In genomic region chrX:18254767-18255166, GRCm38 (mm10) we compare ENCODE assay signal across 8 mouse cellular contexts.
DNase-seq lines count a peak whose midpoint lies in the region; ATAC-seq and TF ChIP-seq lines count a peak whose summit lies in the region.

No protein-coding gene starts in this region.

- H3K27me3 ChIP-seq in heart, embryonic 12.5 days (replicated peaks): no peaks in the 10 kb centered on the region
- no peaks in the 10 kb centered on the region for H3K27me3 ChIP-seq in CH12.LX (replicated peaks)

- TF ChIP-seq RAD21 in CH12.LX (IDR thresholded peaks at IDR 0.05; ENCODE audit: low read depth, low read length): peak; percentile 69

- no peak for TF ChIP-seq POLR2A in CH12.LX (IDR thresholded peaks at IDR 0.05; ENCODE audit: low read depth, low read length)

- H3K27ac ChIP-seq in heart, embryonic 12.5 days (ENCODE audit: poor library complexity, severe bottlenecking): no peak overlapping the region
- no peak overlapping the region for H3K27ac ChIP-seq in CH12.LX (ENCODE audit: insufficient read depth, low read depth)

- peak; percentile 36 to 66 for TF ChIP-seq CTCF in CH12.LX (conservative IDR thresholded peaks at IDR 0.05 in 1 of 2, IDR thresholded peaks at IDR 0.05 in 1 of 2; ENCODE audit: low read depth in 2 of 2, low read length in 2 of 2)

- peaks cover 28% of the 10 kb centered on the region for H3K36me3 ChIP-seq in heart, embryonic 12.5 days
- H3K36me3 ChIP-seq in CH12.LX (replicated peaks in 1 of 2; ENCODE audit: control insufficient read depth in 1 of 2, insufficient read depth in 1 of 2, low read length in 1 of 2): peaks cover 21 to 34% of the 10 kb centered on the region in 2 experiments

- H3K9me3 ChIP-seq in heart, embryonic 12.5 days (replicated peaks): no peaks in the 10 kb centered on the region
- no peaks in the 10 kb centered on the region for H3K9me3 ChIP-seq in CH12.LX (replicated peaks; ENCODE audit: low read length)

- H3K9ac ChIP-seq in heart, embryonic 12.5 days: no peak overlapping the region
- H3K9ac ChIP-seq in CH12.LX (ENCODE audit: insufficient read depth, low read depth): no peak overlapping the region

- TF ChIP-seq EP300 in CH12.LX (IDR thresholded peaks at IDR 0.05; ENCODE audit: low read length): no peak

- no peaks in the 10 kb centered on the region for H3K4me1 ChIP-seq in heart, embryonic 12.5 days (replicated peaks)
- H3K4me1 ChIP-seq in CH12.LX (ENCODE audit: control insufficient read depth in 1 of 2, insufficient read depth in 2 of 2): no peaks in the 10 kb centered on the region

- WGBS in heart, embryonic 12.5 days: 42% methylated on average over 4 of the region's 4 CpGs

- H3K4me3 ChIP-seq in heart, embryonic 12.5 days: no peak overlapping the region
- no peak overlapping the region for H3K4me3 ChIP-seq in CH12.LX (replicated peaks in 1 of 3; ENCODE audit: low read depth in 2 of 3, low read length in 2 of 3, poor library complexity in 1 of 3)

- ATAC-seq in heart, embryonic 12.5 days (ENCODE audit: insufficient number of reproducible peaks, low FRiP score): no peak
- ATAC-seq in frontal cortex, adult (ENCODE audit: low TSS enrichment): peak; percentile 90

- dilution Hi-C loops in CH12.LX (cut with MboI; ENCODE audit: extremely low pct_ligation_motif_present, extremely low pct_unique_long_range_greater_than_20kb, low sequenced_read_pairs): no loop called here

- in situ Hi-C loops in CH12.LX (cut with MboI; ENCODE audit: low pct_ligation_motif_present, low pct_unique_long_range_greater_than_20kb, low sequenced_read_pairs): no loop called here

- no peaks in the 10 kb centered on the region for H3K79me2 ChIP-seq in CH12.LX (replicated peaks; ENCODE audit: control insufficient read depth, extremely low read depth, insufficient read depth, poor library complexity, severe bottlenecking)

- no peak overlapping the region for H3K4me2 ChIP-seq in heart, embryonic 12.5 days
- H3K4me2 ChIP-seq in CH12.LX (ENCODE audit: insufficient read depth, low read depth, poor library complexity, severe bottlenecking): no peak overlapping the region

- DNase-seq in heart, adult 18-20 months: peak; percentile 41 to 76
- DNase-seq in CH12.LX (ENCODE audit: extremely low read depth): peak; percentile 41
- DNase-seq in cerebellum, adult 11 months: peak; percentile 53
- peak; percentile 38 for DNase-seq in kidney, postnatal 10 days
- peak; percentile 80 for DNase-seq in lung, postnatal 25 days (ENCODE audit: low spot score)
- DNase-seq in right cerebral cortex, postnatal 36 days (ENCODE audit: low spot score in 2 of 2): peak; percentile 7 to 20

TF ChIP-seq in CH12.LX, 34 proteins besides CTCF, POLR2A, EP300 and RAD21:
- no peak for TF ChIP-seq MYC (IDR thresholded peaks at IDR 0.05; ENCODE audit: low read depth, low read length)
- peak; percentile 84 for TF ChIP-seq MAFK (IDR thresholded peaks at IDR 0.05; ENCODE audit: insufficient replicate concordance, low read length)
- TF ChIP-seq E2F4 (IDR thresholded peaks at IDR 0.05; ENCODE audit: insufficient replicate concordance, low read depth, low read length): no peak
- no peak for TF ChIP-seq MAX (IDR thresholded peaks at IDR 0.05; ENCODE audit: low read length)
- TF ChIP-seq SMC3 (IDR thresholded peaks at IDR 0.05; ENCODE audit: low read depth, low read length): peak; percentile 44
- TF ChIP-seq MEF2A (IDR thresholded peaks at IDR 0.05; ENCODE audit: borderline replicate concordance, low read depth, low read length): no peak
- TF ChIP-seq MXI1 (IDR thresholded peaks at IDR 0.05; ENCODE audit: low read depth, low read length): no peak
- TF ChIP-seq RCOR1 (conservative IDR thresholded peaks at IDR 0.05; ENCODE audit: low read depth, low read length): no peak
- TF ChIP-seq MAZ (IDR thresholded peaks at IDR 0.05; ENCODE audit: low read depth, low read length): no peak

Comparison
In these comparisons a context has a peak if more than half of its experiments do, and no peak if none do; other contexts are left out.
1. DNase-seq: peak in every context shown above with its lines; median percentile 80 in lung, postnatal 25 days; 58 in heart, adult 18-20 months; 53 in cerebellum, adult 11 months; 41 in CH12.LX; 38 in kidney, postnatal 10 days; 14 in right cerebral cortex, postnatal 36 days.